Mouse (Mus musculus): ENCODE data around the gene Suv39h1. TPM values are rescaled to one million over a fixed set of nuclear protein-coding genes. Genes with fewer than 3 reads are reported as not detected.

Gene Suv39h1
- 35.4 and 35.9 TPM in 2 replicates for polyA plus RNA-seq (2011; ENCODE audit: insufficient read depth, insufficient read length, low read depth, missing spikeins)

GRCm38 (mm10) chrX:8074430-8075014, at the start of gene Suv39h1:
Gene Suv39h1, minus strand, starts transcription at chrX:8074760.
- no peaks in the 10 kb centered on the region for H3K27me3 ChIP-seq (ENCODE audit: control insufficient read depth, insufficient read depth, low read length, poor library complexity, severe bottlenecking)
- peak within 1 kb of the TSS; percentile 97 for H3K9ac ChIP-seq (ENCODE audit: low read depth, poor library complexity, severe bottlenecking)
- H3K4me3 ChIP-seq (ENCODE audit: low read depth, low read length): peak within 1 kb of the TSS; percentile 83
- no peaks in the 10 kb centered on the region for H3K9me3 ChIP-seq (replicated peaks; ENCODE audit: control insufficient read depth, insufficient read depth, low read length, poor library complexity, severe bottlenecking)
- TF ChIP-seq POLR2A (IDR thresholded peaks at IDR 0.05; ENCODE audit: insufficient read depth, low read length) (no peak), CTCF (IDR thresholded peaks at IDR 0.05; ENCODE audit: low read depth, low read length) (no peak), EP300 (IDR thresholded peaks at IDR 0.05; ENCODE audit: insufficient read depth, low read depth, low read length) (no peak)
- H3K27ac ChIP-seq (ENCODE audit: insufficient read depth, low read length): peak within 1 kb of the TSS; percentile 41
- H3K4me1 ChIP-seq (ENCODE audit: control insufficient read depth, insufficient read depth, low read length): no peaks in the 10 kb centered on the region
- peaks cover 15% of the 10 kb centered on the region for H3K36me3 ChIP-seq (ENCODE audit: control insufficient read depth, insufficient read depth, low read length, poor library complexity, severe bottlenecking)

GRCm38 (mm10) chrX:8123821-8124470, 49.4 kb upstream of the Suv39h1 start:
- no peak overlapping the region for H3K9ac ChIP-seq (ENCODE audit: low read depth, poor library complexity, severe bottlenecking)
- H3K9me3 ChIP-seq (replicated peaks; ENCODE audit: control insufficient read depth, insufficient read depth, low read length, poor library complexity, severe bottlenecking): no peaks in the 10 kb centered on the region
- no peaks in the 10 kb centered on the region for H3K4me1 ChIP-seq (ENCODE audit: control insufficient read depth, insufficient read depth, low read length)
- no peaks in the 10 kb centered on the region for H3K36me3 ChIP-seq (ENCODE audit: control insufficient read depth, insufficient read depth, low read length, poor library complexity, severe bottlenecking)
- no peaks in the 10 kb centered on the region for H3K27me3 ChIP-seq (ENCODE audit: control insufficient read depth, insufficient read depth, low read length, poor library complexity, severe bottlenecking)
- no peak overlapping the region for H3K4me3 ChIP-seq (ENCODE audit: low read depth, low read length)
- H3K27ac ChIP-seq (ENCODE audit: insufficient read depth, low read length): no peak overlapping the region
- TF ChIP-seq POLR2A (IDR thresholded peaks at IDR 0.05; ENCODE audit: insufficient read depth, low read length) (no peak), EP300 (IDR thresholded peaks at IDR 0.05; ENCODE audit: insufficient read depth, low read depth, low read length) (no peak), CTCF (IDR thresholded peaks at IDR 0.05; ENCODE audit: low read depth, low read length) (no peak)

GRCm38 (mm10) chrX:8117264-8117663, 42.7 kb upstream of the Suv39h1 start:
- Histone ChIP-seq H3K9ac (ENCODE audit: low read depth, poor library complexity, severe bottlenecking) (no peak overlapping the region), H3K9me3 (replicated peaks; ENCODE audit: control insufficient read depth, insufficient read depth, low read length, poor library complexity, severe bottlenecking) (no peaks in the 10 kb centered on the region), H3K4me3 (ENCODE audit: low read depth, low read length) (no peak overlapping the region), H3K27me3 (ENCODE audit: control insufficient read depth, insufficient read depth, low read length, poor library complexity, severe bottlenecking) (no peaks in the 10 kb centered on the region), H3K36me3 (ENCODE audit: control insufficient read depth, insufficient read depth, low read length, poor library complexity, severe bottlenecking) (no peaks in the 10 kb centered on the region), H3K4me1 (ENCODE audit: control insufficient read depth, insufficient read depth, low read length) (no peaks in the 10 kb centered on the region), H3K27ac (ENCODE audit: insufficient read depth, low read length) (no peak overlapping the region)
- TF ChIP-seq POLR2A (IDR thresholded peaks at IDR 0.05; ENCODE audit: insufficient read depth, low read length) (no peak), CTCF (IDR thresholded peaks at IDR 0.05; ENCODE audit: low read depth, low read length) (no peak), EP300 (IDR thresholded peaks at IDR 0.05; ENCODE audit: insufficient read depth, low read depth, low read length) (no peak)

GRCm38 (mm10) chrX:8115275-8115674, 40.7 kb upstream of the Suv39h1 start:
- no peak overlapping the region for H3K9ac ChIP-seq (ENCODE audit: low read depth, poor library complexity, severe bottlenecking)
- TF ChIP-seq CTCF (IDR thresholded peaks at IDR 0.05; ENCODE audit: low read depth, low read length) (no peak), EP300 (IDR thresholded peaks at IDR 0.05; ENCODE audit: insufficient read depth, low read depth, low read length) (no peak), POLR2A (IDR thresholded peaks at IDR 0.05; ENCODE audit: insufficient read depth, low read length) (no peak)
- H3K27ac ChIP-seq (ENCODE audit: insufficient read depth, low read length): no peak overlapping the region
- H3K4me3 ChIP-seq (ENCODE audit: low read depth, low read length): no peak overlapping the region
- no peaks in the 10 kb centered on the region for H3K9me3 ChIP-seq (replicated peaks; ENCODE audit: control insufficient read depth, insufficient read depth, low read length, poor library complexity, severe bottlenecking)
- no peaks in the 10 kb centered on the region for H3K4me1 ChIP-seq (ENCODE audit: control insufficient read depth, insufficient read depth, low read length)
- no peaks in the 10 kb centered on the region for H3K27me3 ChIP-seq (ENCODE audit: control insufficient read depth, insufficient read depth, low read length, poor library complexity, severe bottlenecking)
- H3K36me3 ChIP-seq (ENCODE audit: control insufficient read depth, insufficient read depth, low read length, poor library complexity, severe bottlenecking): no peaks in the 10 kb centered on the region

- H3K4me1 ChIP-seq (ENCODE audit: control insufficient read depth, insufficient read depth, low read length): no peaks in the 10 kb centered on the region
- no peak overlapping the region for H3K4me3 ChIP-seq (ENCODE audit: low read depth, low read length)
- no peak overlapping the region for H3K9ac ChIP-seq (ENCODE audit: low read depth, poor library complexity, severe bottlenecking)
- no peaks in the 10 kb centered on the region for H3K9me3 ChIP-seq (replicated peaks; ENCODE audit: control insufficient read depth, insufficient read depth, low read length, poor library complexity, severe bottlenecking)
- no peak for TF ChIP-seq CTCF (IDR thresholded peaks at IDR 0.05; ENCODE audit: low read depth, low read length)
- no peak for TF ChIP-seq POLR2A (IDR thresholded peaks at IDR 0.05; ENCODE audit: insufficient read depth, low read length)
- no peak for TF ChIP-seq EP300 (IDR thresholded peaks at IDR 0.05; ENCODE audit: insufficient read depth, low read depth, low read length)
- no peaks in the 10 kb centered on the region for H3K36me3 ChIP-seq (ENCODE audit: control insufficient read depth, insufficient read depth, low read length, poor library complexity, severe bottlenecking)
- H3K27ac ChIP-seq (ENCODE audit: insufficient read depth, low read length): no peak overlapping the region
- H3K27me3 ChIP-seq (ENCODE audit: control insufficient read depth, insufficient read depth, low read length, poor library complexity, severe bottlenecking): no peaks in the 10 kb centered on the region
Observed at GRCm38 (mm10) chrX:8105019-8105418, 30.5 kb upstream of the Suv39h1 start.

- H3K9me3 ChIP-seq (replicated peaks; ENCODE audit: control insufficient read depth, insufficient read depth, low read length, poor library complexity, severe bottlenecking): no peaks in the 10 kb centered on the region
- no peaks in the 10 kb centered on the region for H3K4me1 ChIP-seq (ENCODE audit: control insufficient read depth, insufficient read depth, low read length)
- no peaks in the 10 kb centered on the region for H3K27me3 ChIP-seq (ENCODE audit: control insufficient read depth, insufficient read depth, low read length, poor library complexity, severe bottlenecking)
- no peak overlapping the region for H3K9ac ChIP-seq (ENCODE audit: low read depth, poor library complexity, severe bottlenecking)
- H3K36me3 ChIP-seq (ENCODE audit: control insufficient read depth, insufficient read depth, low read length, poor library complexity, severe bottlenecking): no peaks in the 10 kb centered on the region
- no peak overlapping the region for H3K4me3 ChIP-seq (ENCODE audit: low read depth, low read length)
- H3K27ac ChIP-seq (ENCODE audit: insufficient read depth, low read length): no peak overlapping the region
- no peak for TF ChIP-seq EP300 (IDR thresholded peaks at IDR 0.05; ENCODE audit: insufficient read depth, low read depth, low read length)
Observed at GRCm38 (mm10) chrX:8102213-8102668, 27.7 kb upstream of the Suv39h1 start.
